In genomic region chr4:70709126-70709689, GRCm38 (mm10) we compare ENCODE assay signal across 12 mouse cellular contexts.
DNase-seq lines count a peak whose midpoint lies in the region; ATAC-seq and TF ChIP-seq lines count a peak whose summit lies in the region.
"Had no signal": no experiment of that assay in that cellular context is flagged by ENCODE, and none has a peak within 500 bp of the region (broad histone marks: within the 10 kb centered on the region; RNA-seq: fewer than 3 reads in every experiment).

No protein-coding gene starts in this region.

- no peaks in the 10 kb centered on the region for H3K9me3 ChIP-seq in kidney, embryonic 14.5 days (ENCODE audit: control insufficient read depth, low read length)
- H3K9me3 ChIP-seq: forebrain, embryonic 12.5 days; heart, embryonic 10.5 days; hindbrain, embryonic 15.5 days had no signal

- DNase-seq in heart, adult 9 months (ENCODE audit: low spot score in 2 of 2) = peak; percentile 0 to 1
- no peak for DNase-seq in heart, adult 2 months
- peak; percentile 3 for DNase-seq in urinary bladder, postnatal 14 days (ENCODE audit: low spot score)
- no peak for DNase-seq in urinary bladder, postnatal 25 days (ENCODE audit: low spot score)
- no peak for DNase-seq in left cerebral cortex, adult 18-20 months (ENCODE audit: low spot score in 2 of 2)
- no peak for DNase-seq in left cerebral cortex, postnatal 4 days

- no peak for TF ChIP-seq POLR2A in heart, adult 2 months (IDR thresholded peaks at IDR 0.05; ENCODE audit: insufficient read depth, low read depth, low read length)

- no peak overlapping the region for H3K27ac ChIP-seq in heart, adult 2 months
- H3K27ac ChIP-seq in kidney, embryonic 14.5 days (ENCODE audit: low read depth, low read length) = no peak overlapping the region
- H3K27ac ChIP-seq: forebrain, embryonic 12.5 days; heart, embryonic 10.5 days; hindbrain, embryonic 15.5 days had no signal

- ATAC-seq in kidney, embryonic 14.5 days (ENCODE audit: low FRiP score, low TSS enrichment) = peak; percentile 93

- no peaks in the 10 kb centered on the region for H3K4me1 ChIP-seq in heart, adult 2 months (ENCODE audit: control insufficient read depth, insufficient read depth, low read length)
- H3K4me1 ChIP-seq in kidney, embryonic 14.5 days (ENCODE audit: control insufficient read depth, insufficient read depth, low read length) = no peaks in the 10 kb centered on the region
- H3K4me1 ChIP-seq: forebrain, embryonic 12.5 days; heart, embryonic 10.5 days; hindbrain, embryonic 15.5 days had no signal

- H3K79me2 ChIP-seq in heart, adult 2 months (replicated peaks; ENCODE audit: control insufficient read depth, insufficient read depth, low read length) = no peaks in the 10 kb centered on the region

- H3K4me2 ChIP-seq in kidney, embryonic 14.5 days (replicated peaks; ENCODE audit: low read depth, low read length) = no peak overlapping the region
- H3K4me2 ChIP-seq: forebrain, embryonic 12.5 days; hindbrain, embryonic 15.5 days; liver, embryonic 11.5 days had no signal

- no peak overlapping the region for H3K4me3 ChIP-seq in heart, adult 2 months
- H3K4me3 ChIP-seq in kidney, embryonic 14.5 days (ENCODE audit: low read length) = no peak overlapping the region
- H3K4me3 ChIP-seq: forebrain, embryonic 12.5 days; heart, embryonic 10.5 days; hindbrain, embryonic 15.5 days; myocyte had no signal

- WGBS in heart, adult 2 months = 12% methylated on average over 2 of the region's 2 CpGs
- 20% methylated on average over 2 of the region's 2 CpGs for WGBS in kidney, embryonic 14.5 days

- intact Hi-C loops in heart, adult 2 months (cut with DNase I) = no loop called here
- intact Hi-C loops in left cerebral cortex, postnatal 4 days (cut with DNase I) = no loop called here

- H3K9ac ChIP-seq in heart, adult 2 months (ENCODE audit: low read depth, low read length) = no peak overlapping the region
- H3K9ac ChIP-seq in kidney, embryonic 14.5 days (ENCODE audit: low read depth, low read length) = no peak overlapping the region
- H3K9ac ChIP-seq: forebrain, embryonic 12.5 days; hindbrain, embryonic 15.5 days had no signal

- H3K27me3 ChIP-seq in heart, adult 2 months (ENCODE audit: control insufficient read depth, insufficient read depth, low read length) = no peaks in the 10 kb centered on the region
- H3K27me3 ChIP-seq in kidney, embryonic 14.5 days (ENCODE audit: control insufficient read depth, insufficient read depth, low read length) = no peaks in the 10 kb centered on the region
- H3K27me3 ChIP-seq: forebrain, embryonic 12.5 days; hindbrain, embryonic 15.5 days had no signal

- TF ChIP-seq CTCF in heart, adult 2 months (IDR thresholded peaks at IDR 0.05) = no peak

- H3K36me3 ChIP-seq in heart, adult 2 months (ENCODE audit: control insufficient read depth, insufficient read depth, low read length) = no peaks in the 10 kb centered on the region
- H3K36me3 ChIP-seq in kidney, embryonic 14.5 days (ENCODE audit: control insufficient read depth, insufficient read depth, low read length) = no peaks in the 10 kb centered on the region
- H3K36me3 ChIP-seq: forebrain, embryonic 12.5 days; heart, embryonic 10.5 days; hindbrain, embryonic 15.5 days had no signal

- TF ChIP-seq EP300 in heart, adult 2 months (IDR thresholded peaks at IDR 0.05; ENCODE audit: insufficient read depth, low read depth, low read length) = no peak

Comparison
In these comparisons a context has a peak if more than half of its experiments do, and no peak if none do; other contexts are left out.
1. DNase-seq: peak in heart, adult 9 months (2 of 2) and urinary bladder, postnatal 14 days (single experiment); none in heart, adult 2 months (0 of 2), urinary bladder, postnatal 25 days (single experiment), left cerebral cortex, adult 18-20 months (0 of 2) and left cerebral cortex, postnatal 4 days (single experiment).